Mouse (Mus musculus) embryonic facial prominence, embryonic 11.5 days (tissue): ENCODE data around the gene Mrm2. TPM values are rescaled to one million over a fixed set of nuclear protein-coding genes. Genes with fewer than 3 reads are reported as not detected.
"Not testable (repeated sequence)": the region's sequence is repeated elsewhere in the genome, so short reads cannot be mapped to it uniquely, and the experiment has no call there.

Experiments used
- ATAC-seq: fragments of 200-750 bp; cut with Nextera tagmentation; replicated peaks from 2 replicates; pipeline ENCODE4 v1.8.0; 2017; ENCODE audit warnings: low read depth; ENCODE audit not compliant: insufficient number of reproducible peaks, low FRiP score, low TSS enrichment
- DNase-seq: peaks from one replicate; pipeline ENCODE4 v3.0.0-alpha.2; 2015; ENCODE audit warnings: low spot score
- H3K27ac ChIP-seq: fragments of 300-500 bp; sonication (generic); replicated peaks from 2 replicates; pipeline ENCODE4 v1.5.1; 2014; ENCODE audit warnings: mild to moderate bottlenecking, low read depth, low read length, control low read depth
- H3K27me3 ChIP-seq: fragments of 300-500 bp; sonication (generic); 2 replicates; pipeline ENCODE4 v1.6.1; 2014; ENCODE audit warnings: mild to moderate bottlenecking, low read length, moderate library complexity, mixed read lengths; ENCODE audit not compliant: control insufficient read depth, insufficient read depth
- H3K36me3 ChIP-seq: fragments of 300-500 bp; sonication (generic); replicated peaks from 2 replicates; pipeline ENCODE4 v1.6.1; 2014; ENCODE audit warnings: low read depth, mild to moderate bottlenecking, low read length, moderate library complexity, mixed read lengths; ENCODE audit not compliant: control insufficient read depth, insufficient read depth
- H3K4me1 ChIP-seq: fragments of 300-500 bp; sonication (generic); 2 replicates; pipeline ENCODE4 v1.6.1; 2014; ENCODE audit warnings: low read length, mixed read lengths; ENCODE audit not compliant: control insufficient read depth, insufficient read depth
- H3K4me2 ChIP-seq: fragments of 300-500 bp; sonication (generic); 2 replicates; pipeline ENCODE4 v1.6.1; 2014; ENCODE audit warnings: low read depth, mild to moderate bottlenecking, control low read depth, low read length, moderate library complexity
- H3K4me3 ChIP-seq: fragments of 300-500 bp; sonication (generic); 2 replicates; pipeline ENCODE4 v1.5.1; 2014; ENCODE audit warnings: low read depth, low read length, control low read depth
- H3K9ac ChIP-seq: fragments of 300-500 bp; sonication (generic); replicated peaks from 2 replicates; pipeline ENCODE4 v1.6.1; 2014; ENCODE audit warnings: mild to moderate bottlenecking, control low read depth, low read length
- H3K9me3 ChIP-seq: fragments of 300-500 bp; sonication (generic); replicated peaks from 2 replicates; pipeline ENCODE4 v1.6.1; 2016; ENCODE audit warnings: mild to moderate bottlenecking, low read length, inconsistent platforms, mixed read lengths; ENCODE audit not compliant: control insufficient read depth
- WGBS: fragments of 180-500 bp; shearing (Covaris S2); extraction: QIAGEN DNeasy Blood & Tissue Kit; methylation state at CpG from one replicate; pipeline ENCODE4 v1.1.7; 2014; 5-methylcytosine and 5-hydroxymethylcytosine counted together
- polyA plus RNA-seq: library from polyadenylated mRNA; unstranded; fragments of >200 nt; fragmentation: Nextera tagmentation; extraction: Ambion mirVana; gene quantifications from 2 replicates; pipeline ENCODE4 v1.2.1, GENCODE M21; 2014

Gene Mrm2
- polyA plus RNA-seq, 1 experiment from 2014 or later = 21.6 TPM

DNA sequence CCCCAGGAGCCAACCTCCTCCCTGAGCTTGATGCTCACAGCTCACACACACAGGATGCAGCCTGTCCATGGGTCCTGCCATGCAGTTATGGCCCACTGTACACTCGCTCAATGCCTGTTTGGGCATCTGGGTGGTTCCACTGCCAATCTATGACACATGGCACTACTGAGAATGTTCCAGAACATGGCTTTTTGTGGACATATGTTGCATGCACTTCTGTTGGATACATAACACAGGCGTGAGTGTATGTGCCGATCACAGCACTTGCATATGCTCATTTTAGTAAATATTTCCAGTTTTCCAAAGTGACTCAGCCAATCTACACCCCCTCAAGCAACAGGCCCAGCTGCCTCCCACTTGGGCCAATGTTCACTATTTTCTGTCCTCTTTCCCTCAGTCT lies 40.0 kb upstream of the Mrm2 start:
- WGBS = 85% methylated on average over 3 of the region's 3 CpGs
- Histone ChIP-seq H3K4me2 (no peak overlapping the region), H3K36me3 (no peaks in the 10 kb centered on the region), H3K4me3 (no peak overlapping the region), H3K27me3 (no peaks in the 10 kb centered on the region), H3K9me3 (no peaks in the 10 kb centered on the region), H3K4me1 (no peaks in the 10 kb centered on the region), H3K27ac (no peak overlapping the region), H3K9ac (no peak overlapping the region)
- DNase-seq (no peak), ATAC-seq (no peak)

DNA sequence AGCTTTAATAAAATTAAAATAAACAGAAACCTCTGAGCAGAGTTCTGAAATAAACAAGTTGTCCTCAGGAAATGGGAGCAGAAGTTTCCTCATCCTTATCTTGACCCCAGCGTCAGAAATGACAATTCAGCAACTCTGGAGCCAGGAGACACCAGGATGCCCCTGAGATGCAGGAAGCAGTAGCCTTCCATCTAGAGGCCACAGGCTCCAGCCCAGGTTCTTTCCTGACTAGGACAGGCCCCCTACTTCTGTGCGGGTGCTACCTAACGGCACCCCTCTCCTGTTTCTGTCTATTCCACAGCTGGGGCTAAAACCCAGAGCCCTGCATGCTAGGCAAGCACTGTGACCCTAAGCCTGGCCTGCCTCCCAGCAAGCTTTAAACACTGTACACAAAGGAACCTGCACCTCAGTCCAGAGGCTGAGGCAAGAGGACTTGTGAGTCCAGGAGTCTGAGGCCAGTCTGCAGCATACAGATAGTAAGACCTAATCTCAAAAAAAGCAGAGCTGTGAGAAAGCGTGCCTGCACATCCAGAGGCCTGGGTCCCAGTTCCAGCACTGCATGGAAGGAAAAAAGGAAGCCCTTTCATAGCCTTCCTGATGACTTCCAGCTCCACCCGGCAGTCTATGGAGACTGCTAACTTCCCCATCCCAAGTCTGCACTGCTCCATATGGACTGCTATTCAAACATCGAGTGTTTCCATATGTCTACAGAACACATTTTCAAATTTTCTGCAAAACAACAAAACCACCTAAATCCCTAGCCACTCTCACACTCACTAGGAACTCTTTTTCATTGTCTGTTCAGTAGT lies 39.0 kb upstream of the Mrm2 start:
- Histone ChIP-seq H3K9ac (peak overlapping the region; percentile 9; the same call in 1 of the 2 replicates), H3K4me2 (no peak overlapping the region), H3K36me3 (no peaks in the 10 kb centered on the region), H3K27ac (no peak overlapping the region), H3K27me3 (no peaks in the 10 kb centered on the region), H3K9me3 (no peaks in the 10 kb centered on the region), H3K4me1 (no peaks in the 10 kb centered on the region), H3K4me3 (no peak overlapping the region)
- 73% methylated on average over 6 of the region's 6 CpGs for WGBS
- ATAC-seq (no peak), DNase-seq (no peak)

DNA sequence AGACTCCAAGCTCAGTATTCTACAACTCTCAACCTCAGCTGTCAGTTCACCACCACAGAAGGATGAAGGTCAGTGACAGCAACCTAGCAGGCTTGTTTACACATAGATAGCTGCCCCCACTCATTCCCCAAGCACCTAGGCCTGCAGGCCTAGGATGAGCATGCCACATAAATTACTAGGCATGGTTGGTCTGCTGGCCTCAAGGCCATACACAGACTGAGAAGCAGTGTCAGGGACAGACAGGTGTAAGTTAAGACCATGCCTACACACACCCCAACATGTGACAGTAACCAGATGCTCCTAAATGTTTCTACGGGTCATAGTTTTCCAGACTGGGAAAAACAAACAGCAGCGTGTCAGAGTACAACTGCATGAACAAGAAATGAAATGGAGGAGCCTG lies 37.8 kb upstream of the Mrm2 start:
- Histone ChIP-seq H3K27ac (no peak overlapping the region), H3K9me3 (no peaks in the 10 kb centered on the region), H3K36me3 (no peaks in the 10 kb centered on the region), H3K4me3 (no peak overlapping the region), H3K4me1 (no peaks in the 10 kb centered on the region), H3K4me2 (no peak overlapping the region), H3K27me3 (no peaks in the 10 kb centered on the region), H3K9ac (no peak overlapping the region)
- 88% methylated on average over 2 of the region's 2 CpGs for WGBS
- DNase-seq = no peak
- ATAC-seq = no peak

DNA sequence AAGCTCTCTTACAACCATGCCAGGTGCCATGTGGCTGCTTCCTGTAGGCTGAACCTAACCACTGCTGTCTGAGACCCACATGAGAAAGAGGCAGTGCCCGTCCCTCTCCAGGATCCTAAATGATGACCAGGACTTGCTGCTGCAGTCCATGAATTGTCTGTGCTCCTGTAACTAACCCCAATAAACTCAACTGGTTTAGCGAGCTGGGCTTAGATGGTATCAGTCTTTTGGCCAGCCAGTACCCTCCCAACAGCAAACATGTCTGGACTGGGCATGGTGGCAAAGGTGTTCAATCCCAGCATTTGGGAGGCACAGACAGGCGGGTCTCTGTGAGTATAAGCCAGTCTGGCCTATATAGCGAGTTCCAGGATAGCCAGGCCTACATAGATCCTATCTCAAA lies 37.2 kb upstream of the Mrm2 start:
- H3K27me3 ChIP-seq = no peaks in the 10 kb centered on the region
- whole genome bisulfite sequencing = 91% methylated on average over 4 of the region's 4 CpGs
- DNase-seq (no peak), ATAC-seq (no peak)
- no peak overlapping the region for H3K4me2 ChIP-seq
- no peaks in the 10 kb centered on the region for H3K9me3 ChIP-seq
- H3K4me1 ChIP-seq = no peaks in the 10 kb centered on the region
- H3K36me3 ChIP-seq = no peaks in the 10 kb centered on the region
- H3K9ac ChIP-seq = no peak overlapping the region
- no peak overlapping the region for H3K4me3 ChIP-seq
- no peak overlapping the region for H3K27ac ChIP-seq

DNA sequence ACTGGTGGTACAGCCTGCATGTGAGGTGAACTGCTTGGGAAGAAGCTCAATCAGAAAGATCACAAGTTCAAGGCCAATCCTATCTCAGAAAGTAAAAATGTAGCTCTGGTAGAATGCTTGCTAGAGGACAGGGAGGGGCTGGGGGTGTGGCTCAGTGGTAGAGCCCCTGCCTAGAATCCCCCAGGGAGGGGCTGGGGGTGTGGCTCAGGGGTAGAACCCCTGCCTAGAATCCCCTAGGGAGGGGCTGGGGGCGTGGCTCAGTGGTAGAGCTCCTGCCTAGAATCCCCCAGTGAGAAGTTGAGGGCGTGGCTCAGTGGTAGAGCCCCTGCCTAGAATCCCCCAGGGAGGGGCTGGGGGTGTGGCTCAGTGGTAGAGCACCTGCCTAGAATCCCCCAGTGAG lies 36.4 kb upstream of the Mrm2 start:
- H3K4me3 ChIP-seq, H3K27ac ChIP-seq, DNase-seq, H3K27me3 ChIP-seq, H3K4me2 ChIP-seq, H3K36me3 ChIP-seq, H3K9ac ChIP-seq, H3K4me1 ChIP-seq, ATAC-seq, H3K9me3 ChIP-seq: not testable (repeated sequence)
- 94% methylated on average over 2 of the region's 2 CpGs for WGBS

DNA sequence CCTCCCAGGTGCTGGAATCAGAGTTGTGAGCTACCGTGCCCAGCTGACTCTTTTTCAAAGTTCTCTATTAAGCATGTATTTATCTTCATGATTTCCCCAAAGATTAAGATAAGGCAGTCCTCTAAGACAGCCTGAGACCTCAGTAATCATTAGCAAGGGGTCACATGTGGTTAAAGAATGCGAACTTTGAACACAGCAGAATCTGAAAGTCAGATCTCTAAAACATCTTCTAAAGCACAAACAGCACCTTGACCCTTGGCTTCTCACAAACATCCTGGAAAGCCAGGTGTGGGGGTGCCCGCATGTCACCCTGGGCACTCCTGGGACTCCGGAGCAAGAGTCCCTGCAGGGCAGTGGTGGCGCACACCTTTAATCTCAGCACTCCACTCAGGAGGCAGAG lies 32.7 kb upstream of the Mrm2 start:
- H3K4me3 ChIP-seq = no peak overlapping the region
- no peaks in the 10 kb centered on the region for H3K9me3 ChIP-seq
- H3K9ac ChIP-seq = no peak overlapping the region
- H3K27me3 ChIP-seq = no peaks in the 10 kb centered on the region
- ATAC-seq (no peak), DNase-seq (no peak)
- no peaks in the 10 kb centered on the region for H3K36me3 ChIP-seq
- 93% methylated on average over 5 of the region's 5 CpGs for WGBS
- H3K4me2 ChIP-seq = no peak overlapping the region
- no peak overlapping the region for H3K27ac ChIP-seq
- H3K4me1 ChIP-seq = no peaks in the 10 kb centered on the region

DNA sequence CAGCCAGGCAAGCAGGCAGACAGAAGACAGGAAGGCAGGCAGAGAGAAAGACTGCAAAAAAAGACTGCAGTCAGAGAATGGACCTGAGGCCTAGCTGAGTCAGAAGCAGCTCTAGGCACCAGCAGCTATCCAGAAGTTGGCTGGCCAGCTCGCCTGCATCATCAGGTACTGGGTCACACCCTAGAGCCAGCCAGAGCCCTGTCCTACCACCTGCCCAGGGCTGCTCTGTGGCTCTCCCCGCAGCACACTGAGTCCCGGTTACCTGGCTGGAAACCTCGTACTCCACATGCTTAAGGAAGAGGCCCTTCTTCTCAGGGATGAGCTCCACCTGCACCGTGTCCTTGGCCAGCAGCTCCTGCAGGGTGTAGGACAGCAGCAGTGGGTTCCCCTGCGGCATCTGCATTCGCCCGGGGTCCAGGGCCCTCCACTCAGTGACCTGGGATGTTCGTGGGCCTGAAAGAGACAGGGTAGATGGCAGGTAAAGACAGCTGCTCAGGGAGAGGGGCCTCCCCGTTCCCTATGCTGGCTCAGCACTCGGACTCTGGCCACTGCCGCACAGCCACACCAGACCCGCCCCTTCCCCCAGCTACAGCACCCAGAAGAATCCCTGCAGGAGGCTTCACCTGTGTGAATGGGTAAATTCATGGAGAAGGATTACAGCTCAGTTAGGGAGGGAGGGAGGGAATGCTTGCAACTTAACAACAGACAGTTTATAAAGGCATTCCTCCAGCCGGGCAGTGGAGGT lies 28.4 kb upstream of the Mrm2 start:
- Histone ChIP-seq H3K9me3 (no peaks in the 10 kb centered on the region), H3K9ac (no peak overlapping the region), H3K4me3 (no peak overlapping the region), H3K27ac (no peak overlapping the region), H3K27me3 (no peaks in the 10 kb centered on the region), H3K36me3 (no peaks in the 10 kb centered on the region; the same call in none of the 2 replicates), H3K4me1 (no peaks in the 10 kb centered on the region), H3K4me2 (no peak overlapping the region)
- no peak for DNase-seq
- WGBS = 72% methylated on average over 14 of the region's 14 CpGs
- ATAC-seq = no peak

GRCm38 (mm10) chr5:140357466-140357865 lies 25.8 kb upstream of the Mrm2 start:
- Histone ChIP-seq H3K27me3 (no peaks in the 10 kb centered on the region), H3K9me3 (no peaks in the 10 kb centered on the region), H3K9ac (no peak overlapping the region), H3K27ac (no peak overlapping the region), H3K4me3 (no peak overlapping the region), H3K4me2 (no peak overlapping the region), H3K4me1 (no peaks in the 10 kb centered on the region), H3K36me3 (peaks cover 3% of the 10 kb centered on the region)
- 88% methylated on average over 3 of the region's 3 CpGs for WGBS
- DNase-seq = no peak
- no peak for ATAC-seq
